Mouse (Mus musculus): ENCODE data around the gene Mycbp2. TPM values are rescaled to one million over a fixed set of nuclear protein-coding genes. Genes with fewer than 3 reads are reported as not detected.

Mycbp2 gene
- total and polyA plus RNA-seq, 3 experiments: 25.9 to 60.1 (median 29.5) TPM

DNA sequence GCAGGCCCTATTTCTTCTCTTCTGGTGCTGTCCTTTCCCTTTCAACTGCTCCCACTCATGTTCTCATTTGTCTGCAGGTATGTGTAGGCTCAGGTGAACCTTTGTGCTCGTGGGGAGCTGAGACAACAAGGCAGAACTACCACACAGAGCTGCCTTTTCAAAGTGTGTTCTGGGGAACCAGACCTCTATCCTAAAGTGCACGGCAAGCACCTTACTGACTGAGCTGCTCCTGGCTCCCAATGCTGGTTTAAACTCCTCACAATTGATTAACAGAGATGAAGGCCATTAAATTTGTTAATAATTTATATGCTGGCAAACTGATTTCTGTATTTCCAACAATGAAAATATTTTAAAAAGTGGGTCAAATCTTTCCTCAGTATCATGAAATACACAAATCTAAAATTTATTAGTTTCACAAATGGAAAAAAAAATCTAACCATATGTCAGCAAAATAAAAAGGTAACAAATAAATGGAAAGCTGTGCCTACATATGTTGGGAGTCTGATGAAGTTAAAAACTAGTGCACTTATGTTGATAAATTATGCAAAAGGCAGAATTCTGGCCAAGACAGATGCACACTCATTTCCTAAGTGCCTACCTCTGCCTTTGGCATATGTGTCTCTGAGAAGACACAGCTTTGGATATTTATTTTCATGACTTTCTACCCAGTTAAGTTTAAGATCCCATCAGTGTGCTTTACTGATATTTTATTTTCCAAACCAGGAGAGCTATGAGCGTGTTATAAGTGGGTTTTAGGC is 233.8 kb downstream of the Mycbp2 start:
- TF ChIP-seq USF2 (conservative IDR thresholded peaks at IDR 0.05; ENCODE audit: low read depth, low read length) (no peak), ELF1 (IDR thresholded peaks at IDR 0.05; ENCODE audit: low read depth, low read length) (no peak), MAFK (IDR thresholded peaks at IDR 0.05; ENCODE audit: insufficient replicate concordance, low read length) (no peak), UBTF (IDR thresholded peaks at IDR 0.05; ENCODE audit: low read depth, low read length) (no peak), CTCF (conservative IDR thresholded peaks at IDR 0.05 in 1 of 2, IDR thresholded peaks at IDR 0.05 in 1 of 2; ENCODE audit: low read depth in 2 of 2, low read length in 2 of 2) (no peak), BHLHE40 (IDR thresholded peaks at IDR 0.05; ENCODE audit: low read depth, low read length) (no peak), IRF4 (IDR thresholded peaks at IDR 0.05; ENCODE audit: low read depth, low read length) (no peak), ZNF384 (IDR thresholded peaks at IDR 0.05; ENCODE audit: low read depth, low read length) (no peak), POLR2A (IDR thresholded peaks at IDR 0.05; ENCODE audit: low read depth, low read length) (no peak), RCOR1 (conservative IDR thresholded peaks at IDR 0.05; ENCODE audit: low read depth, low read length) (no peak), ZKSCAN1 (IDR thresholded peaks at IDR 0.05; ENCODE audit: borderline replicate concordance, low read depth, low read length) (no peak), ZMIZ1 (IDR thresholded peaks at IDR 0.05; ENCODE audit: low read depth, low read length) (no peak), MXI1 (IDR thresholded peaks at IDR 0.05; ENCODE audit: low read depth, low read length) (no peak), JUND (conservative IDR thresholded peaks at IDR 0.05; ENCODE audit: low read depth, low read length) (no peak), GABPA (IDR thresholded peaks at IDR 0.05; ENCODE audit: insufficient replicate concordance, low read depth, low read length) (no peak), NELFE (IDR thresholded peaks at IDR 0.05; ENCODE audit: low read depth, low read length) (no peak), NRF1 (IDR thresholded peaks at IDR 0.05; ENCODE audit: low read depth, low read length) (no peak)
- no peaks in the 10 kb centered on the region for H3K79me2 ChIP-seq (replicated peaks; ENCODE audit: control insufficient read depth, extremely low read depth, insufficient read depth, poor library complexity, severe bottlenecking)
- no peak overlapping the region for H3K4me3 ChIP-seq (replicated peaks in 1 of 3; ENCODE audit: low read depth in 2 of 3, low read length in 2 of 3, poor library complexity in 1 of 3)
- H3K4me1 ChIP-seq (ENCODE audit: control insufficient read depth in 1 of 2, insufficient read depth in 2 of 2): peaks cover 0 to 11% of the 10 kb centered on the region in 2 experiments; a peak in 2 of 4 replicates
- no peaks in the 10 kb centered on the region for H3K9me3 ChIP-seq (replicated peaks; ENCODE audit: low read length)
- peaks cover 29 to 54% of the 10 kb centered on the region in 2 experiments for H3K36me3 ChIP-seq (replicated peaks in 1 of 2; ENCODE audit: control insufficient read depth in 1 of 2, insufficient read depth in 1 of 2, low read length in 1 of 2)
- H3K4me2 ChIP-seq (ENCODE audit: insufficient read depth, low read depth, poor library complexity, severe bottlenecking): no peak overlapping the region
- no peak overlapping the region for H3K27ac ChIP-seq (ENCODE audit: insufficient read depth, low read depth)
- in situ Hi-C loops (cut with MboI; ENCODE audit: low pct_ligation_motif_present, low pct_unique_long_range_greater_than_20kb, low sequenced_read_pairs): no loop called here
- DNase-seq (ENCODE audit: extremely low read depth): no peak
- no peaks in the 10 kb centered on the region for H3K27me3 ChIP-seq (replicated peaks)
- dilution Hi-C loops (cut with MboI; ENCODE audit: extremely low pct_ligation_motif_present, extremely low pct_unique_long_range_greater_than_20kb, low sequenced_read_pairs): no loop called here
- H3K9ac ChIP-seq (ENCODE audit: insufficient read depth, low read depth): no peak overlapping the region

- Histone ChIP-seq H3K9me3 (replicated peaks; ENCODE audit: low read length) (no peaks in the 10 kb centered on the region), H3K27ac (ENCODE audit: insufficient read depth, low read depth) (no peak overlapping the region), H3K79me2 (replicated peaks; ENCODE audit: control insufficient read depth, extremely low read depth, insufficient read depth, poor library complexity, severe bottlenecking) (no peaks in the 10 kb centered on the region), H3K4me2 (ENCODE audit: insufficient read depth, low read depth, poor library complexity, severe bottlenecking) (no peak overlapping the region), H3K4me1 (ENCODE audit: control insufficient read depth in 1 of 2, insufficient read depth in 2 of 2) (peaks cover 0 to 3% of the 10 kb centered on the region in 2 experiments; a peak in 2 of 4 replicates), H3K9ac (ENCODE audit: insufficient read depth, low read depth) (no peak overlapping the region), H3K27me3 (replicated peaks) (no peaks in the 10 kb centered on the region), H3K4me3 (replicated peaks in 1 of 3; ENCODE audit: low read depth in 2 of 3, low read length in 2 of 3, poor library complexity in 1 of 3) (no peak overlapping the region), H3K36me3 (replicated peaks in 1 of 2; ENCODE audit: control insufficient read depth in 1 of 2, insufficient read depth in 1 of 2, low read length in 1 of 2) (peaks cover 15 to 28% of the 10 kb centered on the region in 2 experiments)
- in situ Hi-C loops (cut with MboI; ENCODE audit: low pct_ligation_motif_present, low pct_unique_long_range_greater_than_20kb, low sequenced_read_pairs) (no loop called here), dilution Hi-C loops (cut with MboI; ENCODE audit: extremely low pct_ligation_motif_present, extremely low pct_unique_long_range_greater_than_20kb, low sequenced_read_pairs) (no loop called here)
- TF ChIP-seq JUN (IDR thresholded peaks at IDR 0.05; ENCODE audit: insufficient read depth, low read depth, low read length) (no peak), NRF1 (IDR thresholded peaks at IDR 0.05; ENCODE audit: low read depth, low read length) (no peak), ELF1 (IDR thresholded peaks at IDR 0.05; ENCODE audit: low read depth, low read length) (no peak), CHD1 (IDR thresholded peaks at IDR 0.05; ENCODE audit: low read depth, low read length) (no peak), ZMIZ1 (IDR thresholded peaks at IDR 0.05; ENCODE audit: low read depth, low read length) (no peak), USF1 (IDR thresholded peaks at IDR 0.05; ENCODE audit: low read depth, low read length) (no peak), PAX5 (IDR thresholded peaks at IDR 0.05; ENCODE audit: low read length) (no peak)
- DNase-seq (ENCODE audit: extremely low read depth): no peak
Observed at GRCm38 (mm10) chr14:103109971-103110370, 236.6 kb downstream of the Mycbp2 start.

Measured in CH12.LX (cell line).